9 mouse cellular contexts compared by ENCODE assay signal in the genomic region with DNA sequence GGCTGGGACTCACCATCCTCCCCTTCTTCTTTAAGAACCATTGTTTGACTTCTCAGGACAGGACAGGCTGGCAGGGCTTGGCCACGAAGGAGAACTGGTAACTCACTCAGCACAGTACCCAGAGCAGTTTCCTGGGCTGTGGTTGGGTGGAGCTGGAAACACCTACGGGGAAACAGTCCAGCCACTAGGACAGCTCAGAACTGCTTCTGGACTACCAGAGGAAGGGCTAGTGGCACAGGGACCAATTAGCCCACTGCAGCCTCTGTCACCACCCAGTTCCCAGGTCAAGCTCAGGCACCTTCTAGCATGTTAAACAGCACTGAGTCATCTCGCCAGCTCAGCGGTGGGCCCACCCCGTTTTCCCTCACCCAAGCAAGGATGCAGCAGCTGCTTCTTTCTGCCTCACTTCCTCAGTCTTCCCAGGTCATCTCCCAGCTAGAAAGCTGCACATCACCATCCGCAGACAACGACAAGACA. TPM values are rescaled to one million over a fixed set of nuclear protein-coding genes. Genes with fewer than 3 reads are reported as not detected.
DNase-seq lines count a peak whose midpoint lies in the region; ATAC-seq lines count a peak whose summit lies in the region.
"Had no signal": no experiment of that assay in that cellular context is flagged by ENCODE, and none has a peak within 500 bp of the region (broad histone marks: within the 10 kb centered on the region; RNA-seq: fewer than 3 reads in every experiment).

No protein-coding gene starts in this region.

- peaks cover 53% of the 10 kb centered on the region for H3K4me1 ChIP-seq in hindbrain, embryonic 15.5 days (replicated peaks)
- H3K4me1 ChIP-seq in hindbrain, embryonic 11.5 days (replicated peaks; ENCODE audit: control insufficient read depth, insufficient read depth, low read length): peaks cover 14% of the 10 kb centered on the region
- H3K4me1 ChIP-seq in embryonic facial prominence, embryonic 10.5 days: peaks cover 58% of the 10 kb centered on the region
- peaks cover 51% of the 10 kb centered on the region for H3K4me1 ChIP-seq in heart, embryonic 11.5 days (ENCODE audit: control insufficient read depth, insufficient read depth, low read length)

- DNase-seq in hindbrain, embryonic 11.5 days (ENCODE audit: low spot score): no peak
- DNase-seq in B cell, adult 2 months: peak; percentile 77
- no peak for DNase-seq in embryonic facial prominence, embryonic 10.5 days (ENCODE audit: low spot score)
- peak; percentile 68 for DNase-seq in lung, postnatal 36 days
- no peak for DNase-seq in kidney, postnatal 10 days
- DNase-seq in embryo, embryonic 9.5 days (ENCODE audit: extremely low spot score): no peak
- DNase-seq: liver, embryonic 13.5 days had no signal

- no peak overlapping the region for H3K9ac ChIP-seq in hindbrain, embryonic 15.5 days
- H3K9ac ChIP-seq in hindbrain, embryonic 11.5 days (ENCODE audit: low read depth, low read length): no peak overlapping the region
- H3K9ac ChIP-seq in heart, embryonic 11.5 days (ENCODE audit: low read depth, low read length): no peak overlapping the region
- H3K9ac ChIP-seq: liver, embryonic 13.5 days had no signal

- 0 out of 2 replicates have a peak overlapping the region, but pooled peaks have one; percentile 36 for H3K27ac ChIP-seq in hindbrain, embryonic 15.5 days (replicated peaks)
- no peak overlapping the region for H3K27ac ChIP-seq in hindbrain, embryonic 11.5 days (ENCODE audit: low read depth, low read length)
- H3K27ac ChIP-seq in embryonic facial prominence, embryonic 10.5 days (replicated peaks): 0 out of 2 replicates have a peak overlapping the region, but pooled peaks have one; percentile 20
- H3K27ac ChIP-seq in heart, embryonic 11.5 days (ENCODE audit: low read depth, low read length): no peak overlapping the region

- no peak for ATAC-seq in hindbrain, embryonic 15.5 days (ENCODE audit: low FRiP score, low read depth)
- no peak for ATAC-seq in hindbrain, embryonic 11.5 days (ENCODE audit: low FRiP score)
- ATAC-seq in heart, embryonic 11.5 days (replicated peaks; ENCODE audit: insufficient number of reproducible peaks, low FRiP score, low TSS enrichment): no peak

- no peak overlapping the region for H3K4me2 ChIP-seq in hindbrain, embryonic 15.5 days
- H3K4me2 ChIP-seq in hindbrain, embryonic 11.5 days (replicated peaks; ENCODE audit: low read depth, low read length): no peak overlapping the region
- H3K4me2 ChIP-seq in heart, embryonic 11.5 days: no peak overlapping the region
- H3K4me2 ChIP-seq: liver, embryonic 13.5 days had no signal

- H3K36me3 ChIP-seq in hindbrain, embryonic 15.5 days: no peaks in the 10 kb centered on the region
- H3K36me3 ChIP-seq in hindbrain, embryonic 11.5 days (ENCODE audit: control insufficient read depth, insufficient read depth, low read length): no peaks in the 10 kb centered on the region
- H3K36me3 ChIP-seq in embryonic facial prominence, embryonic 10.5 days (replicated peaks): no peaks in the 10 kb centered on the region
- no peaks in the 10 kb centered on the region for H3K36me3 ChIP-seq in heart, embryonic 11.5 days (ENCODE audit: control insufficient read depth, insufficient read depth, low read length)
- H3K36me3 ChIP-seq: liver, embryonic 13.5 days had no signal

- no peaks in the 10 kb centered on the region for H3K9me3 ChIP-seq in hindbrain, embryonic 15.5 days
- H3K9me3 ChIP-seq in hindbrain, embryonic 11.5 days (ENCODE audit: control insufficient read depth, low read length): no peaks in the 10 kb centered on the region
- H3K9me3 ChIP-seq in embryonic facial prominence, embryonic 10.5 days: no peaks in the 10 kb centered on the region
- H3K9me3 ChIP-seq in heart, embryonic 11.5 days (replicated peaks; ENCODE audit: control insufficient read depth, low read length): no peaks in the 10 kb centered on the region
- H3K9me3 ChIP-seq: liver, embryonic 13.5 days had no signal

- no peaks in the 10 kb centered on the region for H3K27me3 ChIP-seq in hindbrain, embryonic 15.5 days
- H3K27me3 ChIP-seq in hindbrain, embryonic 11.5 days (ENCODE audit: control insufficient read depth, insufficient read depth, low read length): no peaks in the 10 kb centered on the region
- H3K27me3 ChIP-seq in embryonic facial prominence, embryonic 10.5 days (replicated peaks; ENCODE audit: low read depth, poor library complexity, severe bottlenecking): no peaks in the 10 kb centered on the region
- H3K27me3 ChIP-seq in heart, embryonic 11.5 days (ENCODE audit: control insufficient read depth, insufficient read depth, low read length): no peaks in the 10 kb centered on the region
- H3K27me3 ChIP-seq: liver, embryonic 13.5 days had no signal

- WGBS in hindbrain, embryonic 15.5 days: 63% methylated on average over 7 of the region's 7 CpGs
- 65% methylated on average over 7 of the region's 7 CpGs for WGBS in hindbrain, embryonic 11.5 days
- 75% methylated on average over 7 of the region's 7 CpGs for WGBS in embryonic facial prominence, embryonic 10.5 days
- WGBS in heart, embryonic 11.5 days (ENCODE audit: insufficient replicate concordance): 62% methylated on average over 7 of the region's 7 CpGs

- H3K4me3 ChIP-seq in hindbrain, embryonic 15.5 days: no peak overlapping the region
- H3K4me3 ChIP-seq in hindbrain, embryonic 11.5 days (ENCODE audit: low read depth, low read length): no peak overlapping the region
- H3K4me3 ChIP-seq in embryonic facial prominence, embryonic 10.5 days: no peak overlapping the region
- H3K4me3 ChIP-seq in heart, embryonic 11.5 days (ENCODE audit: low read depth, low read length): no peak overlapping the region
- H3K4me3 ChIP-seq: liver, embryonic 13.5 days had no signal

RNA-seq across cellular contexts. Expression of a gene that starts 35.7 kb away (rescaled TPM):
- 24.9 and 25.8 TPM in 2 replicates for polyA plus RNA-seq in hindbrain, embryonic 15.5 days (2015; fragmentation: Nextera tagmentation; extraction: Ambion mirVana)
- 16.5 and 16.7 TPM in 2 replicates for polyA plus RNA-seq in hindbrain, embryonic 11.5 days (2014; fragmentation: Nextera tagmentation; extraction: Ambion mirVana)
- polyA plus RNA-seq in embryonic facial prominence, embryonic 10.5 days (2016; fragmentation: Nextera tagmentation; extraction: Ambion mirVana): 15.5 and 15.8 TPM in 2 replicates
- 10.6 and 12.7 TPM in 2 replicates for polyA plus RNA-seq in heart, embryonic 11.5 days (2014; fragmentation: Nextera tagmentation; extraction: Ambion mirVana)

Comparison
In these comparisons a context has a peak if more than half of its experiments do, and no peak if none do; other contexts are left out.
1. H3K27ac ChIP-seq: peak in hindbrain, embryonic 15.5 days (single experiment) and embryonic facial prominence, embryonic 10.5 days (single experiment); none in hindbrain, embryonic 11.5 days (single experiment) and heart, embryonic 11.5 days (single experiment).
2. DNase-seq: peak in B cell, adult 2 months (2 of 2) and lung, postnatal 36 days (single experiment); none in hindbrain, embryonic 11.5 days (single experiment), embryonic facial prominence, embryonic 10.5 days (single experiment), kidney, postnatal 10 days (single experiment) and embryo, embryonic 9.5 days (single experiment).